Comparison of ENCODE assay signal across 8 mouse cellular contexts in genomic region chr6:5390298-5390697, GRCm38 (mm10). TPM values are rescaled to one million over a fixed set of nuclear protein-coding genes. Genes with fewer than 3 reads are reported as not detected.
A peak's percentile ranks its signal among the peaks of the same experiment; 100 is the strongest.
DNase-seq lines count a peak whose midpoint lies in the region; ATAC-seq and TF ChIP-seq lines count a peak whose summit lies in the region.

No protein-coding gene starts in this region.

- no peaks in the 10 kb centered on the region for H3K27me3 ChIP-seq in forebrain, postnatal 0 days (ENCODE audit: insufficient read depth, low read length)
- no peaks in the 10 kb centered on the region for H3K27me3 ChIP-seq in intestine, embryonic 16.5 days (replicated peaks; ENCODE audit: control insufficient read depth, insufficient read depth, low read length)
- H3K27me3 ChIP-seq in midbrain, embryonic 14.5 days (ENCODE audit: control insufficient read depth, insufficient read depth, low read length), result peaks cover 8% of the 10 kb centered on the region; the same call in 1 of the 2 replicates

- H3K36me3 ChIP-seq in forebrain, postnatal 0 days (ENCODE audit: insufficient read depth), result no peaks in the 10 kb centered on the region
- no peaks in the 10 kb centered on the region for H3K36me3 ChIP-seq in intestine, embryonic 16.5 days (ENCODE audit: control insufficient read depth, insufficient read depth, low read length)
- no peaks in the 10 kb centered on the region for H3K36me3 ChIP-seq in midbrain, embryonic 14.5 days (ENCODE audit: control insufficient read depth, insufficient read depth, low read length)

- no peak for TF ChIP-seq CTCF in forebrain, postnatal 0 days (IDR thresholded peaks at IDR 0.05; ENCODE audit: low read depth)

- H3K4me2 ChIP-seq in forebrain, postnatal 0 days (ENCODE audit: low read depth), result peak overlapping the region; percentile 44
- peak overlapping the region; percentile 62 for H3K4me2 ChIP-seq in intestine, embryonic 16.5 days (ENCODE audit: low read depth, low read length)
- peak overlapping the region; percentile 38 for H3K4me2 ChIP-seq in midbrain, embryonic 14.5 days (ENCODE audit: low read length)

- H3K9ac ChIP-seq in forebrain, postnatal 0 days, result peak overlapping the region; percentile 25; the same call in 1 of the 2 replicates
- peak overlapping the region; percentile 52; the same call in 1 of the 2 replicates for H3K9ac ChIP-seq in intestine, embryonic 16.5 days (ENCODE audit: low read depth, low read length)
- H3K9ac ChIP-seq in midbrain, embryonic 14.5 days (replicated peaks; ENCODE audit: low read length), result no peak overlapping the region; the same call in none of the 2 replicates

- ATAC-seq in forebrain, postnatal 0 days, result peak; percentile 16; the same call in 1 of the 2 replicates
- ATAC-seq in intestine, embryonic 16.5 days, result peak; percentile 42; the same call in 1 of the 2 replicates
- ATAC-seq in midbrain, embryonic 14.5 days (ENCODE audit: low FRiP score, low TSS enrichment), result no peak; the same call in 1 of the 2 replicates

- H3K27ac ChIP-seq in forebrain, postnatal 0 days (ENCODE audit: low read depth, low read length), result no peak overlapping the region
- H3K27ac ChIP-seq in intestine, embryonic 16.5 days (ENCODE audit: low read length), result peak overlapping the region; percentile 30; the same call in 1 of the 2 replicates
- no peak overlapping the region for H3K27ac ChIP-seq in midbrain, embryonic 14.5 days (replicated peaks; ENCODE audit: low read depth, low read length)

- H3K4me1 ChIP-seq in forebrain, postnatal 0 days (ENCODE audit: insufficient read depth), result no peaks in the 10 kb centered on the region
- no peaks in the 10 kb centered on the region for H3K4me1 ChIP-seq in intestine, embryonic 16.5 days (ENCODE audit: control insufficient read depth, insufficient read depth, low read length)
- no peaks in the 10 kb centered on the region for H3K4me1 ChIP-seq in midbrain, embryonic 14.5 days (ENCODE audit: control insufficient read depth, insufficient read depth, low read length)

- peak; percentile 9 for DNase-seq in kidney, adult 18-20 months
- no peak for DNase-seq in kidney, postnatal 25 days
- DNase-seq in forebrain, postnatal 0 days, result no peak
- DNase-seq in midbrain, embryonic 14.5 days, result peak; percentile 52
- DNase-seq in right cerebral cortex, postnatal 4 days, result no peak
- DNase-seq in thymus, postnatal 14 days, result no peak
- DNase-seq in cerebellum, adult 9-11 months, result no peak

- H3K4me3 ChIP-seq in forebrain, postnatal 0 days (ENCODE audit: low read depth, low read length), result peak overlapping the region; percentile 16; the same call in 1 of the 2 replicates
- H3K4me3 ChIP-seq in intestine, embryonic 16.5 days (ENCODE audit: low read length), result peak overlapping the region; percentile 40
- peak overlapping the region; percentile 15 for H3K4me3 ChIP-seq in midbrain, embryonic 14.5 days (replicated peaks; ENCODE audit: low read depth, low read length)

- no peaks in the 10 kb centered on the region for H3K9me3 ChIP-seq in forebrain, postnatal 0 days (ENCODE audit: low read length)
- H3K9me3 ChIP-seq in intestine, embryonic 16.5 days (ENCODE audit: control insufficient read depth, low read length), result no peaks in the 10 kb centered on the region
- H3K9me3 ChIP-seq in midbrain, embryonic 14.5 days (ENCODE audit: control insufficient read depth, low read length), result no peaks in the 10 kb centered on the region

- 10% methylated on average over 11 of the region's 11 CpGs for WGBS in forebrain, postnatal 0 days
- 6% methylated on average over 11 of the region's 11 CpGs for WGBS in intestine, embryonic 16.5 days
- 15% methylated on average over 11 of the region's 11 CpGs for WGBS in midbrain, embryonic 14.5 days

RNA-seq across cellular contexts. Expression of gene Asb4, which starts 7.1 kb away (rescaled TPM):
- total RNA-seq in forebrain, postnatal 0 days (2014; rRNA removed), result 7.5 and 16.3 TPM in 2 replicates
- polyA plus RNA-seq in forebrain, postnatal 0 days (2015; fragmentation: Nextera tagmentation; extraction: Ambion mirVana), result 5.9 and 10.5 TPM in 2 replicates
- 11.5 and 14.0 TPM in 2 replicates for polyA plus RNA-seq in intestine, embryonic 16.5 days (2015; fragmentation: Nextera tagmentation; extraction: Ambion mirVana)
- polyA plus RNA-seq in midbrain, embryonic 14.5 days (2014; fragmentation: Nextera tagmentation; extraction: Ambion mirVana), result 13.6 and 13.8 TPM in 2 replicates

Comparison
In these comparisons a context has a peak if more than half of its experiments do, and no peak if none do; other contexts are left out.
1. DNase-seq: peak in kidney, adult 18-20 months (single experiment) and midbrain, embryonic 14.5 days (single experiment); none in kidney, postnatal 25 days (0 of 2), forebrain, postnatal 0 days (single experiment), right cerebral cortex, postnatal 4 days (single experiment), thymus, postnatal 14 days (single experiment) and cerebellum, adult 9-11 months (single experiment).
2. Peak in every context shown above with its lines, with median percentiles within 50 percentile points of each other: H3K4me2 ChIP-seq and H3K4me3 ChIP-seq.